Mouse (Mus musculus) midbrain, embryonic 12.5 days (tissue): ENCODE data around the gene G2e3. TPM values are rescaled to one million over a fixed set of nuclear protein-coding genes. Genes with fewer than 3 reads are reported as not detected.

Experiments used
- ATAC-seq: fragments of 200-750 bp; cut with Nextera tagmentation; 2 replicates; pipeline ENCODE4 v1.8.0; 2017; ENCODE audit warnings: low read depth, moderate TSS enrichment, moderate library complexity; ENCODE audit not compliant: low FRiP score
- H3K27ac ChIP-seq: fragments of 300-500 bp; sonication (generic); replicated peaks from 2 replicates; pipeline ENCODE4 v1.5.1; 2016; ENCODE audit warnings: mild to moderate bottlenecking
- H3K27me3 ChIP-seq: fragments of 300-500 bp; sonication (generic); 2 replicates; pipeline ENCODE4 v1.6.1; 2016; ENCODE audit warnings: mild to moderate bottlenecking
- H3K36me3 ChIP-seq: fragments of 300-500 bp; sonication (generic); 2 replicates; pipeline ENCODE4 v1.6.1; 2016
- H3K4me1 ChIP-seq: fragments of 300-500 bp; sonication (generic); 2 replicates; pipeline ENCODE4 v1.6.1; 2016
- H3K4me2 ChIP-seq: fragments of 300-500 bp; sonication (generic); replicated peaks from 2 replicates; pipeline ENCODE4 v1.6.1; 2016; ENCODE audit warnings: mild to moderate bottlenecking, moderate library complexity
- H3K4me3 ChIP-seq: fragments of 300-500 bp; sonication (generic); 2 replicates; pipeline ENCODE4 v1.5.1; 2016; ENCODE audit warnings: mild to moderate bottlenecking
- H3K9ac ChIP-seq: fragments of 300-500 bp; sonication (generic); replicated peaks from 2 replicates; pipeline ENCODE4 v1.6.1; 2016; ENCODE audit warnings: mild to moderate bottlenecking, moderate library complexity
- H3K9me3 ChIP-seq: fragments of 300-500 bp; sonication (generic); 2 replicates; pipeline ENCODE4 v1.6.1; 2016; ENCODE audit warnings: mild to moderate bottlenecking
- WGBS: fragments of 180-500 bp; shearing (Covaris S2); methylation state at CpG from one replicate; pipeline ENCODE4 v1.1.7; 2016; 5-methylcytosine and 5-hydroxymethylcytosine counted together
- polyA plus RNA-seq: library from polyadenylated mRNA; unstranded; fragments of >200 nt; fragmentation: Nextera tagmentation; extraction: Ambion mirVana; gene quantifications from 2 replicates; pipeline ENCODE4 v1.2.1, GENCODE M21; 2016

G2e3 gene
- polyA plus RNA-seq: 47.7 and 47.8 TPM in 2 replicates

DNA sequence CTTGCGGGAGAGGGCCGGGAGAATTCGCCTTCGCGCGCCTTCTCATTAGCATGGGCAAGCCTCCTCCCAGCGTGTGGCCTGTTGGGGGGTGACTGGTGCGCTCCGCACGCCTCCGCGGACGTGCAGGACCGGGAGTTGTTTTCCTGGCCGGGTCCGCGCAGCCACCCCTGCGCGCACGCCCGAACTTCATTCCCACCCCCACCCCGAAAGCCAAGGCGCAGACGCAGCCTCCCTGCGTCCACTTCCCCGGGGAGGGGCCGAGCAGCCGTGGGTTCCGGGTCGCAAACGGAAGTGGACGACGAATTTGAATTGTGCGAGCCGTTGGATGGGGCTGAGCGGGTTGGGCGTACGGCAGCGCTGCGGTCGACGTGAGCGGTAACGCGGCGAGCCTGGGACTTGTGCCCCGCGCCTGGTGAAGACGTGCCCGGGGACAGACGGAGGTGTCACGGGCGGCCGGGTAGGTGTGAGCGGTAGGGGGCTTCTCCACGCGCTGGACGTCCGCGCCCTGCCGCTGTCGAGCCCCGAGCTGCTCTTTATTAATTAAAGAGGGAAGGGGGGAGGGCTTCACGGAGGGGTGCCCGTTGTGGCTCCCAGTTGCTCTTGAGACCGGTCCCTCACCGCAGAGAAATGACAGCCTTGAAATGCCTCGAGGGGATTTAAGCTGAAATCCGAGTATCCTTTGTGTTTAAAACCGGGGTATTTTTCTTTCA, at the start of gene G2e3:
Gene G2e3 (plus strand): TSS at position 74 of the 710 bp plus-strand sequence.
- Histone ChIP-seq H3K27me3 (no peaks in the 10 kb centered on the region), H3K9me3 (no peaks in the 10 kb centered on the region), H3K9ac (peak within 1 kb of the TSS; percentile 83), H3K36me3 (peaks cover 14% of the 10 kb centered on the region), H3K4me2 (peak within 1 kb of the TSS; percentile 67), H3K4me3 (peak within 1 kb of the TSS; percentile 83), H3K4me1 (peaks cover 13% of the 10 kb centered on the region), H3K27ac (peak within 1 kb of the TSS; percentile 97)
- under 1% methylated on average over 70 of the region's 70 CpGs for WGBS
- peak; percentile 97 for ATAC-seq

DNA sequence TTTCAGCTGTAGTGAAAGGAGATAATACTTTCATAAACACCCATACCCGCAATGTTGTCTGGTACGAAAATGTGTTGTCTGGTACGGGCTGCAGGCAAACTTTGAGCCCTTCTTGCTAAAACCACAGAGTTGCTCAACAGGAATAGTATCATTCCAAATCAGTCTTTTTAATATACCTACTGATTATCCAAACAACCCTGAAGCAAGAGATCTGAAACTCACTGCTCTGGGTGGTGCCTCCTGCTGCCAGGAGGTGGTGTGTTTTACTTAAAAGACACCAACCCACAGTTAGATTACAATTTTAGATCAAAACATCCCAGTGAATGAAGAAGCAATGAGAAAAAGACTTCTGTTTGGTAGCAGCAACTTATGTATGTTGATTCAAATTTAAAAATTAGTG, 24.3 kb upstream of the G2e3 start:
- Histone ChIP-seq H3K4me1 (no peaks in the 10 kb centered on the region), H3K4me2 (no peak overlapping the region), H3K9me3 (no peaks in the 10 kb centered on the region), H3K9ac (no peak overlapping the region), H3K27ac (no peak overlapping the region), H3K4me3 (no peak overlapping the region), H3K36me3 (no peaks in the 10 kb centered on the region), H3K27me3 (no peaks in the 10 kb centered on the region)
- 87% methylated on average over 3 of the region's 3 CpGs for WGBS
- no peak for ATAC-seq

DNA sequence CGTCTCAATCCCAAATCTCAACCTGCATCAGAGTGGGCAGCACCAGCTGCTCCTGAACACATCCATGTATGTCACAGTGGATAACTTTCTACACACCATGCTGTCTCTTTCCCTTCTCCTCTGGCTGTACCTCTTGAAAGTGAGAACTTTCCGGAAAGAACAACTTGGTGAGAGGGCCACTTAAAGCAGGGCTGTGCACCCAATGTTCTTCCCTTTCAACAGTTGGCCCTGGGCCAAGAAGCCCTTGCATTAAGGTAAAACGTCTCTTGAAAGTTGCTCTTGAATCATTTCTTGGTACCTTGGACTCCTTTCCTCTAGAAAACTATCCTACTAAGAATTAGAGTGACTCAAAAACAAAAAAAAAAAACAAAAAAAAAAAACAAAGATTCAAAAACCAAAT, 21.0 kb upstream of the G2e3 start:
- ATAC-seq: no peak
- WGBS: 93% methylated on average over 3 of the region's 3 CpGs

DNA sequence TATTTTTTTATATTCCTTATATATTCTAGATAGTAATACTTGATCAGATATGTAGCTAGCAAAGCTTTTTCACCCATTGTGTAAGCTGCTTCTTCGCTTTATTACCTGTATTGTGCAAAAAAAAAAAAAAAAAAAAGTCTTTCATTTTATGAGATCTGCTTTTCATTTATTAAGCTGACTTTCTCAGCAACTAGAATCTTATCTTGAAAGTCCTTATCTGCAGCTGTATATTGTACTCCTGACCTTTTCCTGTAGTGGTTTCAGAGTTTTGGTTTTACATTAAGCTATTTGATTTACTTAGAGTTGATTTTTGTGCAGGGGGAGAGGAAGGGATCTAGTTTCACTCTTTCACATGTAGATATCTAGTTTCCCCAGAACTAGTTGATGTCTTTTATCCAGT, 10.8 kb upstream of the G2e3 start:
- no peaks in the 10 kb centered on the region for H3K9me3 ChIP-seq
- no peak for ATAC-seq
- H3K27me3 ChIP-seq: no peaks in the 10 kb centered on the region
- no peak overlapping the region for H3K9ac ChIP-seq
- no peak overlapping the region for H3K27ac ChIP-seq
- no peak overlapping the region for H3K4me3 ChIP-seq
- H3K4me1 ChIP-seq: no peaks in the 10 kb centered on the region
- H3K36me3 ChIP-seq: no peaks in the 10 kb centered on the region
- WGBS: 96% methylated on average over 1 of the region's 1 CpGs
- H3K4me2 ChIP-seq: no peak overlapping the region

More for the DNA sequence above, 21.0 kb upstream of the G2e3 start:
- H3K4me3 ChIP-seq: no peak overlapping the region
- H3K9me3 ChIP-seq: no peaks in the 10 kb centered on the region
- H3K27ac ChIP-seq: no peak overlapping the region
- no peaks in the 10 kb centered on the region for H3K27me3 ChIP-seq
- no peak overlapping the region for H3K4me2 ChIP-seq
- no peaks in the 10 kb centered on the region for H3K4me1 ChIP-seq
- H3K9ac ChIP-seq: no peak overlapping the region
- H3K36me3 ChIP-seq: no peaks in the 10 kb centered on the region

DNA sequence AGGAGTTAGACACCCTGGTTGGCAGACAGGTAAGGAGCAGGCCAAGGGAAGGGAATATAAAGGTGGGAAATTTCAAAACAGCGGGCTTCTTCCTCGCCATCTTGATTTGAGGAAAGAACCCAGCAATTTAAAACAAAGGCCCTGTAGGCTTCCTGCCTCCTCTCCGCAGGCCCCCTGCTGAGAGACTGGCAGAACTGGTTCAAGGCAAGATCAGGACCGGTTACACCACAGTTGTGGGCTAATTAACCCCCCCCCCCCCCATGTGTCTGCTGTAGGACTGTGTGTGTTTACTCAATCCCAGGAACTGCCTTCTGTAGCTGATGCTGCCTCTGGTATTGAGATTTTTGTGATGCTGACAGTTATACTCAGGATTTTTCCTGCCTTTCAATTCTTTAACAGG, 1.7 kb upstream of the G2e3 start:
- Histone ChIP-seq H3K4me1 (peaks cover 13% of the 10 kb centered on the region), H3K36me3 (no peaks in the 10 kb centered on the region), H3K27ac (no peak overlapping the region), H3K9ac (no peak overlapping the region), H3K4me3 (no peak overlapping the region), H3K4me2 (no peak overlapping the region), H3K27me3 (no peaks in the 10 kb centered on the region), H3K9me3 (no peaks in the 10 kb centered on the region)
- WGBS: 32% methylated on average over 4 of the region's 4 CpGs
- no peak for ATAC-seq

DNA sequence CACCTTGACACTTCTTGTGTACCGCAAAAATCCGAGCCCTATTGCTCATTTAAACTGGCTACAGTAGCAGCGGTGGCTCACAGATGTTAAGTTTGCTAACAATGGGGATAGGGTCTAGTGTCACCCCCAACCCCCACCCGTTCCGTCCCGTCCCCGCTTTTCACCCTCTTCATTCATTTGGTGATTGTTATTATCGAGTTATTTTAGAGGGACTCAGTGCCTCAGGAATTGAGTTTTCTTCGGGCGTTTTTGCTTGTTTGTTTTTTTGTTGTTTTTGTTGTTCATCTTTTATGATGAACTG, 787 bp downstream of the G2e3 start:
- H3K27me3 ChIP-seq: no peaks in the 10 kb centered on the region
- peak overlapping the region; percentile 83 for H3K4me3 ChIP-seq
- peak overlapping the region; percentile 67 for H3K4me2 ChIP-seq
- H3K27ac ChIP-seq: peak overlapping the region; percentile 97
- H3K36me3 ChIP-seq: peaks cover 18% of the 10 kb centered on the region
- peaks cover 13% of the 10 kb centered on the region for H3K4me1 ChIP-seq
- peak overlapping the region; percentile 83 for H3K9ac ChIP-seq
- WGBS: under 1% methylated on average over 10 of the region's 10 CpGs
- H3K9me3 ChIP-seq: no peaks in the 10 kb centered on the region
- peak; percentile 42 for ATAC-seq

DNA sequence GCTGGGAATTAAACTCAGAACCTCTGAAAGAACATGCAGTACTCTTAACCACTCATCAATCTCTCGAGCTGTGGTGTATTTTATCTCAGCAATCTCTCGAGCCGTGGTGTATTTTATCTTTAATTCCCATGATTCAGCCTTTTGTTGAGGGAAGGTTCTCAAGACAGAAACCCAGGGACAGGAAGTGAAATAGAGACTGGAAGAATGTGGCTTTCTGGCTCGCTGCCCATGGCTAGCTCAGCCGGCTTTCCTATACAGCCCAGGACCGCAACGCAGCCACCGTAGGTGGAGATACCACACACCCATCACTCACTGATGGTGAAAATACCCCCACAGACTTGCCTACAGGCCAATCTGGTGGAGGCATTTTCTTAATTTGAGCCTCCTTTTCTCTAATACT, 7.4 kb downstream of the G2e3 start:
- no peaks in the 10 kb centered on the region for H3K27me3 ChIP-seq
- H3K9ac ChIP-seq: no peak overlapping the region
- H3K27ac ChIP-seq: no peak overlapping the region
- H3K4me2 ChIP-seq: no peak overlapping the region
- ATAC-seq: no peak
- H3K36me3 ChIP-seq: peaks cover 78% of the 10 kb centered on the region
- no peaks in the 10 kb centered on the region for H3K9me3 ChIP-seq
- H3K4me3 ChIP-seq: no peak overlapping the region
- peaks cover 7% of the 10 kb centered on the region for H3K4me1 ChIP-seq
- WGBS: 92% methylated on average over 8 of the region's 8 CpGs

DNA sequence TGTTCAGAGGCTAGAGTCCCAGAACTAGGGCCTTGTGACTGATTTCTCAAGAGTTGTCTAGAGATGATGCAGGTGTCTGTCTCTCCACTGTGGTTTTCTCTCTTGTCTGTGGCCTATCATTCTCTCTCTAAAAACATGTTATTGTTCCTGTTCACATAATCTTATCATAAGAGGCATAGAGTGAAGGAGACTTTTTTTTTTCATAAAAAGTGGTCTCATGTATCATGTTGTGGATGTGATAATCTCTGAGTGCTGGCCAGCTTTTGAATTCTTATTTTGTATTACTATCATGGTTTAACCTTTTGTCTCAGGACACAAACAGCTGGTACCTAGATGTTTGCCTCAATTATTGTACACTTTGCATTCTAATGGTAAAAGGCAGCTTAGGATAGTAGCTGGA, 13.4 kb downstream of the G2e3 start:
- Histone ChIP-seq H3K36me3 (peaks cover 83% of the 10 kb centered on the region), H3K4me3 (no peak overlapping the region), H3K4me2 (no peak overlapping the region), H3K4me1 (no peaks in the 10 kb centered on the region), H3K9me3 (no peaks in the 10 kb centered on the region), H3K9ac (no peak overlapping the region), H3K27ac (no peak overlapping the region), H3K27me3 (no peaks in the 10 kb centered on the region)
- no peak for ATAC-seq

DNA sequence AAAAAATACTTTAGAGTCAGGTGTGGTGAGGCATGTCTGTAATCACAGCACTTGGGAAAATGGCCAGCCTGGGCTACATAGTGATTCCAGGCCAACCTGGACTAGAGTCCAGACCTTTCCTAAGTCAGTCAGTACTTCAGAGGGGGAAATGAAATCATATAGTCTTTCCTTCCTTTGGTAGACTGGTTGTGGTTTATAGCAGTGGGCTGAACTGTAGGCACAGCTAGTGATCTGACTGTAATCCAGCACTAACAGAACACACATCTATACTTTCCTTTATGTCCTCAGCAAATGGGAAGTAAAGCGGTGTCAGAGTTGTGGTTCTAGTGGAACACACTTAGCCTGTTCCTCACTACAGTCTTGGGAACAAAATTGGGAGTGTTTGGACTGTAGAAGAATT, 15.0 kb downstream of the G2e3 start:
- no peak for ATAC-seq
- Histone ChIP-seq H3K9ac (no peak overlapping the region), H3K9me3 (no peaks in the 10 kb centered on the region), H3K27me3 (no peaks in the 10 kb centered on the region), H3K4me2 (no peak overlapping the region), H3K4me3 (no peak overlapping the region), H3K36me3 (peaks cover 82% of the 10 kb centered on the region), H3K4me1 (no peaks in the 10 kb centered on the region), H3K27ac (no peak overlapping the region)
- WGBS: 94% methylated on average over 1 of the region's 1 CpGs

DNA sequence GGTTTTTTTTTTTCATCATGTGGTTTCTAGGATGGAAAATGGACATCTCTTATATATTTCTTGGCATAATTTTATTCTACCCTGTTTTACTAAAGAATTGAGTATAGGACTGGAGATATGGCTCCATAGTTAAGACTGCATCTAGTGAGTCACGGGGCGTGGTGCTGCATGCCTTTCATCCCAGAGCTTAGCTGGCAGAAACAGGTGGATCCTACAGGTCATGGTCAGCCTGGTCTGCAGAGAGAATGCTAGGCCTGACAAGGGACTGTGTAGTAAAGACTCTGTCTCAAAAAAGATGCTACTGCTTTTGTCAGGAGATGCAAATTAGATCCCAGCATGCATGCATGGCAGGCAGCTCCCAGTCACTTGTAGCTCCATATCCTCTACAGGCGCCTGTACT, 20.6 kb downstream of the G2e3 start:
- H3K4me1 ChIP-seq: no peaks in the 10 kb centered on the region
- H3K36me3 ChIP-seq: peaks cover 69% of the 10 kb centered on the region
- H3K4me2 ChIP-seq: no peak overlapping the region
- no peaks in the 10 kb centered on the region for H3K27me3 ChIP-seq
- H3K9ac ChIP-seq: no peak overlapping the region
- ATAC-seq: no peak
- H3K4me3 ChIP-seq: no peak overlapping the region
- WGBS: 93% methylated on average over 3 of the region's 3 CpGs
- H3K27ac ChIP-seq: no peak overlapping the region
- no peaks in the 10 kb centered on the region for H3K9me3 ChIP-seq

DNA sequence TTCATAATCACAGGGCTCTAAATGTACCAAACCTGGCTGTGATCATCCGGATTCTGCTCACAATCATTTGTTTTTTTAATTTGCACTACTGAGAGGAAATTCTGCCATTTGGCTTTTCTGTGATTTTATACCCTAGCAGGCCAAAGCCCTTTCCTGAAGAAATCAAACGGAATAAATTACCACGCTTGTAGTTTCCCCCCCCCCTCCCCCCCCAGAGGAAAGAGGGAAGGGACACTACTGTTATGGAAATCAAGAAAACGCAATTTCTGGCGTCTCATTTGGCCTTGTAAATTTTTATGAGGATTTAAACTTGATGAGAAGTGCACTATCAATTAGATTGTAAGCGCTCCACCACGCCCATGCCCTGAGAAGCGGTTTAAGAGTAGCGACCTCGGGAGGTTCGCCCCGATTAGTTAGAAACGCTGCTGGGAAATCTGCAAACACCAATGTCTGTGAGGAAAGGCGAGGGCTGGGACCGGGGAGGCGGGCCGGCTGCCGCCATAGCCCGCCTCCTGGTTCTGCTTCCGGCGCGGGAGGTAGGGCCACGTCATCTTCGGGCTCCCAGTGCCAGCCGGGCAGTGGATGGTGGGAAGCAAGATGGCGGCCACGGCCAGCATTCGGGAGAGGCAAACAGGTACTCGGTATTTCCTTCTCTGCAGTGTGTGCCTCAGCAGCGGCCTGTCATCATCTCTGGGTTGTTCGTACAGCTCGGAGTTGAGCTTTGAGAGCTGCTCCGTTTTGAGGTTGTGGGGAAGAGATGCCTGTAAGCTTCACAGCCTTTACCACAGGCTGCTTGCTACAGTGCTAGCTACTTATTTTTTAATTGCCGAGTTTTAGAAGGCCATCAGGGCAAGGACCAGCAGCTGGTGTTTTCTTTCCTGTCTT, 29.4 kb downstream of the G2e3 start, which contains the start of gene Scfd1:
Gene Scfd1 (plus strand): TSS at position 508 of the 885 bp plus-strand sequence.
- peak within 1 kb of the TSS; percentile 80 for H3K27ac ChIP-seq
- H3K36me3 ChIP-seq: peaks cover 17% of the 10 kb centered on the region
- 2% methylated on average over 34 of the region's 34 CpGs for WGBS
- H3K27me3 ChIP-seq: no peaks in the 10 kb centered on the region
- no peaks in the 10 kb centered on the region for H3K4me1 ChIP-seq
- H3K9me3 ChIP-seq: no peaks in the 10 kb centered on the region
- H3K9ac ChIP-seq: peak within 1 kb of the TSS; percentile 84
- peak; percentile 100 for ATAC-seq
- H3K4me2 ChIP-seq: peak within 1 kb of the TSS; percentile 68
- H3K4me3 ChIP-seq: peak within 1 kb of the TSS; percentile 73

DNA sequence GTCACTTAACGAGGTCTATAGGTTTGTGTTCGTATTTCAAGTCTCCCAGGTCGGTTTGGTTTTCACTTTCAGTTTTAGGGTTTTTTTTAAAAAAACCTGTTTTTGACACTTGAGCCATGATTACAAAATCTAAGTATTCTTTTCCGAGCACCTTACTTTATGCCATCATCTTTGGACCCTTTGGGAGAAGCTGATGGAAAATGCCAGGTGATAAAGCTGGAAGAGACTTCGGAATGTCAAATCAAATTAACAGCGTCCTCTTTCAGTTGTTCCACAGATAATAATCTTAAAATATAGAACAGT, 30.0 kb downstream of the G2e3 start:
- H3K4me3 ChIP-seq: peak overlapping the region; percentile 73
- H3K4me1 ChIP-seq: no peaks in the 10 kb centered on the region
- H3K27me3 ChIP-seq: no peaks in the 10 kb centered on the region
- H3K9ac ChIP-seq: peak overlapping the region; percentile 84
- no peak for ATAC-seq
- 20% methylated on average over 6 of the region's 6 CpGs for WGBS
- H3K36me3 ChIP-seq: peaks cover 11% of the 10 kb centered on the region
- H3K27ac ChIP-seq: peak overlapping the region; percentile 80
- no peaks in the 10 kb centered on the region for H3K9me3 ChIP-seq
- H3K4me2 ChIP-seq: peak overlapping the region; percentile 68
